Mouse (Mus musculus): ENCODE data around the gene F11. TPM values are rescaled to one million over a fixed set of nuclear protein-coding genes. Genes with fewer than 3 reads are reported as not detected.

F11 gene
- total and polyA plus RNA-seq, 3 experiments = not detected

- DNase-seq = no peak
These were observed 15.5 kb downstream of the F11 start for GRCm38 (mm10) chr8:45246307-45246706.

DNA sequence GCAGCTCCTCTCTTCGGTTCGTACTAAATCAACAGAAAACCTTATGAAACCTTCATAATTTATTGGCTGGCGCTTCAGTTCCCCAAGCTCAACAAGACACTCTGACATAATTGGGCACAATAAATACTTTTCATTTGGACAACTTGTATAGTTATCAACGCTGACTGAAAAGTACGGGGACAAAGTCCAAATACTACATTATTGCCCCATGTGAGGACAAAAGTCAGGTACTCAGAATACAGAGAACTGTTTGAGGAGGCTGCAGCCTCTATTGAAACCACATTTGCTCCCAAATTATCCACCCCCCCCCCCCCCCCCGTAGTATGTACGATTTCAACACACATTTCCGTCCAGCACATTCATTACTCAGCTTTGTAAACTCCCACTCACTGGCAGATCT is 22.5 kb downstream of the F11 start:
- DNase-seq = no peak

- DNase-seq = peak; percentile 9
These were observed 23.5 kb downstream of the F11 start for GRCm38 (mm10) chr8:45238282-45238681.

DNA sequence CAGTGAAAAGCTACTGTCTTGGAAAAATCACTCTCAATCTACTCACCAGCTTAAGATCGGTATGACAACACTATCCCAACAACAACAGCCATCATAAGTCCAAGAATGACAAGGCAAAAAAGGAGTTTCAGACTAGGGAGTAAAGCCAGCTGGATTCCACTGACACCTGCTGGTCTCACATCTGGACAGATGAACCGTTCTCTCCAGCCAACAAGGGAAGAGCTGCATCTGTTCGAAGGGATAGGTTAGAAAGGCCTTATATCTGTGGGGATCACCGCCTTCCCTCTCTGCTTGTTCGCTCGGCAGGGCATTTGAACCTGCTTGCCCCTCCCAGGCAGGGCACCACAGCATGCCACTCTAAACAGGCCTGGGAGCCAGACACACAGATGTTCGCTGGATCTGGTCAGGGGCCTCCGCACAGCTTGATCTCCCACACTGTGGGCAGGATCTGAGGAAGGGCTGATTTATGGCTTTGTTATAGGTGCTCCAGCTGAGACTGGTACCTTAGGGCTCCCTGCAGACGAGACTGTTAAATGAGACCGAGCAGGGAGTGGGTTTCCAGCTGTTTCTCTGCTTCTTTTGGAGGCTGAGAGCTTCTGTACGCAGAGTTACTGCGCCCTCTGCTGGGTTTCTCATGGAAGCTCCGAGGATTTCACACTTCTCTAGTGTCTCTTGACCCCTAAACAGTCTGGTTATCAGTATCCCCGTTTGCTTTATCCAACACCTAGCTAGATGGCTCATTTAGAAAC is 25.5 kb downstream of the F11 start:
- peak; percentile 34 for DNase-seq

DNA sequence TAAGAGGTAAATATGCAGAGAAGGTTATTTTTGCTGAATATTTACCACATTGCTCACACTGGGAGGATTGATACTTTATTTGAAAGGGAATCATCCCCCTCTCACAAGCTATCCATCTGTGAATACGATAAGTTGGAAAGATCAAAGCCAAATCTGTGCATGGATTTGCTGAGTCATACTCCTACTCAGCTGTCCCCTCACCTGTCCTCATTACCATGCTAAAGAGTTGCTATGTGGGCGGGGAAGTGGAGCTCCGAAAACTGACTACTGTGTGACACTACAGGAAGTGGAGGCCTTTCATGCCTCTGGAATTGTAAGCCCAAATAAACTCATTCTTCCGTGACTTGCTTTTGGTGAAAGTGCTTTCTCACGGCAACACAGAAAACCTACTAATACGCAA is 26.6 kb downstream of the F11 start:
- DNase-seq = no peak

- no peak for DNase-seq
These were observed 28.6 kb downstream of the F11 start for GRCm38 (mm10) chr8:45233256-45233655.

DNA sequence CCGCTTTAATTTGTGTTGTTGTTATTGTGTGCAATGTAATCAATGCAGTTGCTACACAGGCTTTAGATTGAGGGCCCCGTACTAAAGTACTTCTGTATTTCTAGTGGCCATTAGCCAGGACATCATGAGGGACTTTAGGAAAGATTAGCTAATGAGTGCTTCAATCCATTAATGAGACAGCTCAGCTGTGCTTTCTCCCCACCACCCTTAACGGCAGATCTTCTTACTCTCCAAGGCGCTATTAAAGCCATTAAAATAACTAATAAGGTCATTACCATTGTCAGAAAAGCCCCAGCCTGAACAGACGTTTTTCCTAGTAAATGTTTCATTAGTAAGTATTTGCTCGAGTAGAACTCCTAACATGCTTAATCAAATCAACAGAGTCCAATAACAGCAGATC is 59.4 kb downstream of the F11 start:
- DNase-seq = no peak

DNA sequence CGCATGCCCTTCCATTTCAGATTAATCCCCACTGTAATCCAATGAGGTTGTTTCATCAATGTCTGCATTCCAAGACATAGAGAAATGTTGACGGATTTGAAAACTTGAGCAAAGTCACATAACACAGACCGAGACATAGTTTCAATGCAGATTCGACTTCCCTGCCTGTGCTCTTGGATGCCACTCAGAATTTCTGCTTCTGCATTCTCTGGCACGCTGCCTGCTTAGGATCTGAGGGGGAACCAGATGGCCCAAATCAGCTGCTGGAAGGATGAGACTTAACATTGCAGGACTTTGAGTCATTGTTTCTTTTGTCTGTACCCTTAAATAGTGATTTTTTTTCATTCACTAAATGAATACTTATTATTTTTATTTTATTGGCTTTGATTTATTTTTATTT is 60.2 kb downstream of the F11 start:
- no peak for DNase-seq

GRCm38 (mm10) chr8:45197294-45197693 is 64.5 kb downstream of the F11 start:
- DNase-seq = no peak

DNA sequence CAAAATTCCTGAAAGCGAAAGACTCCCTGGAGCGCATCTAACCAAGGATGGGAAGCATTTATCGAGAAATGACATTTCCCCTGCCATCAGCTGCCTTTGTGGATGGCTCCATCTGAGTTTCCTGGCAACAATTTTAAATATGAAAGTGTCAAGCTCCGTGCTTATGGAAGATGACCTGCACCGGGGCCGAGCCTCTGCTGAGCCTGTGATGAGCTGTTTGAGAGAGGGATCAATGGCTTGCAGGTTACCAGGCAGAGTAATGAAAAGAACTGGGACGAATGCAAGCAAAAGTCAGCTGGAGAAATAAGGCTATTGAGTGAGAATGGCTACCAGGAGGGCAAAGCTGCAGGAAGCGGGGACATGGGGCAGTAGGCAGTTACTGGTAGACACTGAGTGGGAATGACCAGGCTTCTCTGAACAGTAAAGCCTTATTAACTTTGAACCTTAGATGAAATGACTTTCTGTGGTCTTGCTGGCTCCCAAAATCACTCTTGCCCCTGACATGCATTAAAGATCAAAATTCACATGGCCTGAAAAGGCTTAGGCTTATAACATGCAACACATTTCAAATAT is 65.8 kb downstream of the F11 start:
- DNase-seq = no peak

Other genes starting within 250 kb of the F11 start
- gene Mtnr1a, start 192.9 kb downstream of the F11 start, total RNA-seq (2021) = not detected
- gene Mtnr1a, start 192.9 kb downstream of the F11 start, polyA plus RNA-seq (2012; rRNA removed) = not detected in 2 replicates
- under 1 TPM in 1 of 2 experiments, not detected in 1; 0.14 TPM for gene Klkb1, start 32.8 kb upstream of the F11 start, total RNA-seq (2021)
- gene Klkb1, start 32.8 kb upstream of the F11 start, polyA plus RNA-seq (2012; rRNA removed) = 0.04 TPM in 1 of 2 replicates, not detected in the other
- under 1 TPM in 1 of 2 experiments, not detected in 1; 0.29 TPM for gene Gm45753, start 46.4 kb upstream of the F11 start, total RNA-seq (2021)
- gene Gm45753, start 46.4 kb upstream of the F11 start, polyA plus RNA-seq (2012; rRNA removed) = not detected in 2 replicates
- 10 to 100 TPM; 21.2 to 26.3 TPM for gene Cyp4v3, start 71.2 kb upstream of the F11 start, total RNA-seq (2021)
- 3.3 and 4.0 TPM in 2 replicates for gene Cyp4v3, start 71.2 kb upstream of the F11 start, polyA plus RNA-seq (2012; rRNA removed)
- gene Fam149a, start 120.3 kb upstream of the F11 start, total RNA-seq (2021) = 10 to 100 TPM in 1 of 2 experiments, 1 to 10 TPM in 1; 8.6 to 12.8 TPM
- gene Fam149a, start 120.3 kb upstream of the F11 start, polyA plus RNA-seq (2012; rRNA removed) = 5.3 TPM in 2 replicates
- 1 to 10 TPM; 5.9 to 6.9 TPM for gene Tlr3, start 149.0 kb upstream of the F11 start, total RNA-seq (2021)
- gene Tlr3, start 149.0 kb upstream of the F11 start, polyA plus RNA-seq (2012; rRNA removed) = 6.2 and 8.9 TPM in 2 replicates
- gene Sorbs2, start 245.8 kb upstream of the F11 start, total RNA-seq (2021) = 100 to 1,000 TPM; 131 to 138 TPM
- gene Sorbs2, start 245.8 kb upstream of the F11 start, polyA plus RNA-seq (2012; rRNA removed) = 61.1 and 73.9 TPM in 2 replicates

Measured in adrenal gland, adult 2 months (tissue).